Mouse (Mus musculus) forebrain, embryonic 11.5 days (tissue): Measurements from ENCODE around the gene Rrbp1. TPM values are rescaled to one million over a fixed set of nuclear protein-coding genes. Genes with fewer than 3 reads are reported as not detected.

Source experiments
- ATAC-seq: fragments of 200-750 bp; cut with Nextera tagmentation; replicated peaks from 2 replicates; pipeline ENCODE4 v1.8.0; 2017; ENCODE audit warnings: moderate TSS enrichment; ENCODE audit not compliant: low FRiP score
- DNase-seq: peaks from one replicate; pipeline ENCODE4 v3.0.0-alpha.2; 2017; ENCODE audit warnings: low spot score
- H3K27ac ChIP-seq: fragments of 300-500 bp; sonication (generic); 2 replicates; pipeline ENCODE4 v1.5.1; 2014; ENCODE audit warnings: low read depth, low read length
- H3K27me3 ChIP-seq: fragments of 300-500 bp; sonication (generic); 2 replicates; pipeline ENCODE4 v1.6.1; 2014; ENCODE audit warnings: mild to moderate bottlenecking, low read length, mixed read lengths; ENCODE audit not compliant: control insufficient read depth, insufficient read depth
- H3K36me3 ChIP-seq: fragments of 300-500 bp; sonication (generic); 2 replicates; pipeline ENCODE4 v1.6.1; 2014; ENCODE audit warnings: mild to moderate bottlenecking, low read length, moderate library complexity, mixed read lengths; ENCODE audit not compliant: control insufficient read depth, insufficient read depth
- H3K4me1 ChIP-seq: fragments of 300-500 bp; sonication (generic); replicated peaks from 2 replicates; pipeline ENCODE4 v1.6.1; 2014; ENCODE audit warnings: low read length, mixed read lengths; ENCODE audit not compliant: control insufficient read depth, insufficient read depth
- H3K4me2 ChIP-seq: fragments of 300-500 bp; sonication (generic); 2 replicates; pipeline ENCODE4 v1.6.1; 2014; ENCODE audit warnings: low read depth, mild to moderate bottlenecking, low read length, moderate library complexity, mixed read lengths; ENCODE audit not compliant: severe bottlenecking
- H3K4me3 ChIP-seq: fragments of 300-500 bp; sonication (generic); 2 replicates; pipeline ENCODE4 v1.5.1; 2014; ENCODE audit warnings: low read depth, low read length
- H3K9ac ChIP-seq: fragments of 300-500 bp; sonication (generic); 2 replicates; pipeline ENCODE4 v1.6.1; 2014; ENCODE audit warnings: low read length
- H3K9me3 ChIP-seq: fragments of 300-500 bp; sonication (generic); 2 replicates; pipeline ENCODE4 v1.6.1; 2016; ENCODE audit warnings: low read length, mixed read lengths; ENCODE audit not compliant: control insufficient read depth
- WGBS: fragments of 180-500 bp; shearing (Covaris S2); extraction: QIAGEN DNeasy Blood & Tissue Kit; methylation state at CpG from one replicate; pipeline ENCODE4 v1.1.7; 2014; 5-methylcytosine and 5-hydroxymethylcytosine counted together
- polyA plus RNA-seq: library from polyadenylated mRNA; unstranded; fragments of >200 nt; fragmentation: Nextera tagmentation; extraction: Ambion mirVana; gene quantifications from 2 replicates; pipeline ENCODE4 v1.2.1, GENCODE M21; 2014

Gene Rrbp1
- polyA plus RNA-seq, 1 experiment from 2014 or later: 30.0 TPM

- Histone ChIP-seq H3K9me3 (no peaks in the 10 kb centered on the region), H3K4me1 (no peaks in the 10 kb centered on the region), H3K4me3 (no peak overlapping the region), H3K9ac (no peak overlapping the region), H3K36me3 (no peaks in the 10 kb centered on the region), H3K27ac (no peak overlapping the region), H3K27me3 (no peaks in the 10 kb centered on the region), H3K4me2 (no peak overlapping the region)
- no peak for DNase-seq
- no peak for ATAC-seq
- 75% methylated on average over 3 of the region's 3 CpGs for WGBS
Measured at GRCm38 (mm10) chr2:143929607-143930311, 81.3 kb downstream of the Rrbp1 start.

- Histone ChIP-seq H3K9ac (no peak overlapping the region), H3K9me3 (no peaks in the 10 kb centered on the region), H3K27ac (no peak overlapping the region), H3K4me1 (no peaks in the 10 kb centered on the region), H3K4me3 (no peak overlapping the region), H3K27me3 (no peaks in the 10 kb centered on the region), H3K4me2 (no peak overlapping the region), H3K36me3 (no peaks in the 10 kb centered on the region)
- WGBS: 97% methylated on average over 6 of the region's 6 CpGs
- ATAC-seq (no peak), DNase-seq (no peak)
Measured at GRCm38 (mm10) chr2:143925826-143926225, 85.2 kb downstream of the Rrbp1 start.

- H3K4me1 ChIP-seq: no peaks in the 10 kb centered on the region
- DNase-seq (no peak), ATAC-seq (no peak)
- no peak overlapping the region for H3K4me3 ChIP-seq
- no peak overlapping the region for H3K27ac ChIP-seq
- 77% methylated on average over 7 of the region's 7 CpGs for WGBS
- H3K36me3 ChIP-seq: no peaks in the 10 kb centered on the region
- no peak overlapping the region for H3K9ac ChIP-seq
- H3K4me2 ChIP-seq: no peak overlapping the region
- H3K9me3 ChIP-seq: no peaks in the 10 kb centered on the region
- no peaks in the 10 kb centered on the region for H3K27me3 ChIP-seq
Measured at GRCm38 (mm10) chr2:143924085-143924484, 87.0 kb downstream of the Rrbp1 start.

- DNase-seq (no peak), ATAC-seq (no peak)
- Histone ChIP-seq H3K4me1 (peaks cover 3% of the 10 kb centered on the region; the same call in 1 of the 2 replicates), H3K4me3 (no peak overlapping the region), H3K36me3 (no peaks in the 10 kb centered on the region), H3K9me3 (no peaks in the 10 kb centered on the region), H3K27me3 (no peaks in the 10 kb centered on the region), H3K4me2 (no peak overlapping the region), H3K27ac (no peak overlapping the region), H3K9ac (no peak overlapping the region)
- WGBS: 67% methylated on average over 4 of the region's 4 CpGs
Measured at GRCm38 (mm10) chr2:143918831-143919502, 92.1 kb downstream of the Rrbp1 start.

GRCm38 (mm10) chr2:143917622-143918021, 93.4 kb downstream of the Rrbp1 start:
- no peaks in the 10 kb centered on the region for H3K36me3 ChIP-seq
- DNase-seq (no peak), ATAC-seq (no peak)
- no peak overlapping the region for H3K4me3 ChIP-seq
- H3K27ac ChIP-seq: no peak overlapping the region
- no peaks in the 10 kb centered on the region for H3K27me3 ChIP-seq
- no peak overlapping the region for H3K4me2 ChIP-seq
- H3K9ac ChIP-seq: no peak overlapping the region
- H3K4me1 ChIP-seq: peaks cover 3% of the 10 kb centered on the region; the same call in 1 of the 2 replicates
- 86% methylated on average over 5 of the region's 5 CpGs for WGBS
- no peaks in the 10 kb centered on the region for H3K9me3 ChIP-seq

- Histone ChIP-seq H3K27me3 (no peaks in the 10 kb centered on the region), H3K4me2 (peak overlapping the region; percentile 77), H3K9me3 (no peaks in the 10 kb centered on the region), H3K36me3 (no peaks in the 10 kb centered on the region), H3K27ac (peak overlapping the region; percentile 84; the same call in 1 of the 2 replicates), H3K4me1 (peaks cover 3% of the 10 kb centered on the region; the same call in 1 of the 2 replicates), H3K4me3 (peak overlapping the region; percentile 73), H3K9ac (peak overlapping the region; percentile 74)
- ATAC-seq: no peak
- WGBS: 12% methylated on average over 5 of the region's 5 CpGs
- DNase-seq: no peak
Measured at GRCm38 (mm10) chr2:143916229-143916628, 94.8 kb downstream of the Rrbp1 start.

GRCm38 (mm10) chr2:143915600-143916135, 95.4 kb downstream of the Rrbp1 start:
- under 1% methylated on average over 32 of the region's 32 CpGs for whole genome bisulfite sequencing
- no peak for DNase-seq
- no peaks in the 10 kb centered on the region for H3K9me3 ChIP-seq
- H3K27ac ChIP-seq: peak overlapping the region; percentile 84
- peak overlapping the region; percentile 73 for H3K4me3 ChIP-seq
- peaks cover 3% of the 10 kb centered on the region; the same call in 1 of the 2 replicates for H3K4me1 ChIP-seq
- H3K27me3 ChIP-seq: no peaks in the 10 kb centered on the region
- H3K36me3 ChIP-seq: no peaks in the 10 kb centered on the region
- ATAC-seq: peak; percentile 61
- peak overlapping the region; percentile 77 for H3K4me2 ChIP-seq
- H3K9ac ChIP-seq: peak overlapping the region; percentile 74

- peak within 1 kb of the TSS; percentile 77 for H3K4me2 ChIP-seq
- peak within 1 kb of the TSS; percentile 84 for H3K27ac ChIP-seq
- peak; percentile 98 for DNase-seq
- peak within 1 kb of the TSS; percentile 74 for H3K9ac ChIP-seq
- H3K9me3 ChIP-seq: no peaks in the 10 kb centered on the region
- under 1% methylated on average over 71 of the region's 71 CpGs for WGBS
- H3K4me3 ChIP-seq: peak within 1 kb of the TSS; percentile 73
- ATAC-seq: peak; percentile 97
- no peaks in the 10 kb centered on the region for H3K27me3 ChIP-seq
- H3K4me1 ChIP-seq: peaks cover 3% of the 10 kb centered on the region; the same call in 1 of the 2 replicates
- no peaks in the 10 kb centered on the region for H3K36me3 ChIP-seq
Measured at GRCm38 (mm10) chr2:143914760-143915599, 96.1 kb downstream of the Rrbp1 start, which contains the start of gene Dstn. Gene Dstn, plus strand, starts transcription at chr2:143915320.
